Mouse (Mus musculus) intestine, embryonic 14.5 days (tissue): ENCODE measurements at regions not wholly inside any gene's neighbourhood (a gene's known extent, or its start where the extent isn't known, plus 50 kb on each side); places are given as distances from the start of the nearest gene placed in this dataset.

Experiments
- ATAC-seq: fragments of 200-750 bp; cut with Nextera tagmentation; replicated peaks from 2 replicates; pipeline ENCODE4 v1.8.0; 2017; ENCODE audit warnings: low read depth, moderate number of reproducible peaks, moderate TSS enrichment, moderate library complexity; ENCODE audit not compliant: low FRiP score, low TSS enrichment
- DNase-seq: peaks from one replicate; pipeline ENCODE4 v3.0.0-alpha.2; 2018; ENCODE audit warnings: low spot score
- H3K27ac ChIP-seq: fragments of 300-500 bp; sonication (generic); 2 replicates; pipeline ENCODE4 v1.5.1; 2014; ENCODE audit warnings: low read depth, mild to moderate bottlenecking, control low read depth
- H3K27me3 ChIP-seq: fragments of 300-500 bp; sonication (generic); replicated peaks from 2 replicates; pipeline ENCODE4 v1.6.1; 2014; ENCODE audit warnings: low read length, control low read depth; ENCODE audit not compliant: control insufficient read depth, insufficient read depth
- H3K36me3 ChIP-seq: fragments of 300-500 bp; sonication (generic); 2 replicates; pipeline ENCODE4 v1.6.1; 2014; ENCODE audit warnings: low read length, control low read depth; ENCODE audit not compliant: control insufficient read depth, insufficient read depth
- H3K4me1 ChIP-seq: fragments of 300-500 bp; sonication (generic); replicated peaks from 2 replicates; pipeline ENCODE4 v1.6.1; 2014; ENCODE audit warnings: low read length, control low read depth, mixed read lengths; ENCODE audit not compliant: control insufficient read depth, insufficient read depth
- H3K4me2 ChIP-seq: fragments of 300-500 bp; sonication (generic); 2 replicates; pipeline ENCODE4 v1.6.1; 2014; ENCODE audit warnings: low read length
- H3K4me3 ChIP-seq: fragments of 300-500 bp; sonication (generic); 2 replicates; pipeline ENCODE4 v1.5.1; 2014; ENCODE audit warnings: low read depth, low read length, control low read depth, mixed read lengths
- H3K9ac ChIP-seq: fragments of 300-500 bp; sonication (generic); 2 replicates; pipeline ENCODE4 v1.6.1; 2014; ENCODE audit warnings: mild to moderate bottlenecking, low read length
- H3K9me3 ChIP-seq: fragments of 300-500 bp; sonication (generic); 2 replicates; pipeline ENCODE4 v1.6.1; 2016; ENCODE audit warnings: low read length, control low read depth; ENCODE audit not compliant: control insufficient read depth
- WGBS: fragments of 180-500 bp; shearing (Covaris S2); extraction: QIAGEN DNeasy Blood & Tissue Kit; methylation state at CpG from one replicate; pipeline ENCODE4 v1.1.7; 2014; 5-methylcytosine and 5-hydroxymethylcytosine counted together

DNA sequence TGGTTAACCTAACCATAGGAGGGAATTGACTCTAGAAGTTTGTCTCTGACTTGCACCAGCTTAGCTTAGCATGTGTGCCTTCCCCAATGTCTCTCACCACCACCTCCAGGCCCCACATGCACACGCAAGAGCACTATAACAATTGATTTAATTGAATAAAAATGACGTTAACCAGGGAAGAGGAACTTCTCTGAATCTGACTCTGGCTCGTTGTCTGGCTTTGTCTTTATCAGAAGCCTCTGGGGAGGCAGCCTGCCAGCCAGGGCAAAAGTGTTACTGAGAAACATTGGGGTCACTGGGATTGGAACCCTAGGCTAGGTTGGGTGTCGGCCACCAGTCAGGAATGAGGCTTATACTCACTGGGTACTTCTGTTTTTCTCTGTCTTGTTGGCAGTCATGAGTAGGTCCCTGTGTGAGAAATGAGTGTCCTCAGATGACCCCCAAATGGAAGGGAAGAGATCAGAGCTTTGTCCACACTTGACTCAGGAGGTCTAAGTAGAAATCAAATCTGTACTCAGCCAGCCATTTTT is 141.9 kb upstream of the Jmjd1c start:
- Histone ChIP-seq H3K36me3 (no peaks in the 10 kb centered on the region), H3K4me3 (no peak overlapping the region), H3K9me3 (no peaks in the 10 kb centered on the region), H3K4me1 (peaks cover 2% of the 10 kb centered on the region), H3K9ac (no peak overlapping the region), H3K27me3 (no peaks in the 10 kb centered on the region), H3K4me2 (no peak overlapping the region), H3K27ac (no peak overlapping the region)
- no peak for DNase-seq
- no peak for ATAC-seq
- 58% methylated on average over 4 of the region's 4 CpGs for WGBS

DNA sequence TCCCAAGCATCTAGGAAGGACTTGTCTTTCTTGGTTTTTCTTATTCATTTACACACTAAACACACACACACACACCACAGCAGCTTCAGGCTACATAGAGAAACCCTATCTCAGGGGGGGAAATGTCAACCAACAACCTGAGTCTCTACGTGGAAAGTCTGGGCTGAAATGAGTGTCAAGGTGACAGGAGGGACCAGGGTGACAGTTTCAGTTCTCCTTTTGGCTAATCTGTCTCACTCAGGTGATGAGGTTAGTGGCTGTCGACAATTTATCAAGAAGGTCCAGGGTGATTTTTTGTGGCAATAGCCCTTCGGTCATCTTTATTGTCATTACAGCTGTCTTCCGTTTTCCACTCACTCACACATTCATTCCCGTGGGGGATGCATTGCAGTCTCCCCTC is 140.5 kb upstream of the Jmjd1c start:
- 71% methylated on average over 5 of the region's 5 CpGs for WGBS
- Histone ChIP-seq H3K4me2 (no peak overlapping the region), H3K27me3 (no peaks in the 10 kb centered on the region), H3K9ac (no peak overlapping the region), H3K4me3 (no peak overlapping the region), H3K4me1 (peaks cover 2% of the 10 kb centered on the region), H3K9me3 (no peaks in the 10 kb centered on the region), H3K27ac (no peak overlapping the region), H3K36me3 (no peaks in the 10 kb centered on the region)
- DNase-seq (no peak), ATAC-seq (no peak)

DNA sequence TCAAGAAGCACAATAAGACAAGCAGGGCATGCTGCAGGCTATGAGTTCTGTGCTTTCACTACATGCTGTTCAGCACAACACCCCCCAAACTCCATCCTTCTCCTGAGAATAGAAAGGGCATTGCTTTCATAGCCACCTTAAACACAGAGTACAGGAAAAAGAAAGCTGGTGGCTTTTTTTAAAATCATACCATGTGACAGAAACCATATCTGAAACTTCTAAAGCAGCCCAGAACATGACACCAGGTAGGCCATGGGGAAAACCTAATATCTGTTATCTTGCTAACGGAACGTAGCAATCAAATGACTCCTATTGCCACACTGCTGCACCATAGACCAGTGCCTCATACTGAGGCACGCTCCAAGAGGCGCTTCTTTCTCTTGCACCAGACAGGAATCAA is 139.3 kb upstream of the Jmjd1c start:
- H3K36me3 ChIP-seq, result no peaks in the 10 kb centered on the region
- 91% methylated on average over 4 of the region's 4 CpGs for WGBS
- DNase-seq (no peak), ATAC-seq (no peak)
- no peak overlapping the region for H3K9ac ChIP-seq
- H3K9me3 ChIP-seq, result no peaks in the 10 kb centered on the region
- H3K4me3 ChIP-seq, result no peak overlapping the region
- no peak overlapping the region for H3K4me2 ChIP-seq
- H3K27me3 ChIP-seq, result no peaks in the 10 kb centered on the region
- H3K27ac ChIP-seq, result no peak overlapping the region
- peaks cover 2% of the 10 kb centered on the region for H3K4me1 ChIP-seq

DNA sequence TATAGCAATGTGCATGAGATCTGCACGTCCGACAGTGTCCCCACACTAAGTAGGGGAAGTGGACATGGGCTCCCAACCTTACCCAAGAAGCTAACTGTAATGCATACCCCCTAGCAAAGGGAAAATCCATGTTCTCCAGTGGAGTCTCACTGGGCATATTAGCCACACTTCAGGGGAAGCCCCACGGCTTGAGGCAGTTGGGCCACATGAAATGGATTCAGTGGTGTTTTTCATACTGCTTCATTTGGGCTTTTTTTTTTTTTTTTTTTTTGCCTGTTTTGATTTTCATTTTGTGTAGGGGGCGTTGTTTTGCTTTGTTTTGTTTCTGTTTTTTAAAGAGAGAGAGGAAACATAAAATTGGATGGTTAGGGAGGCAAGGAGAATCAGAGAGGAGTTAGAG is 138.6 kb upstream of the Jmjd1c start:
- no peak overlapping the region for H3K4me3 ChIP-seq
- ATAC-seq (no peak), DNase-seq (no peak)
- H3K27ac ChIP-seq, result no peak overlapping the region
- no peaks in the 10 kb centered on the region for H3K36me3 ChIP-seq
- no peaks in the 10 kb centered on the region for H3K27me3 ChIP-seq
- H3K9ac ChIP-seq, result no peak overlapping the region
- WGBS, result 88% methylated on average over 4 of the region's 4 CpGs
- no peaks in the 10 kb centered on the region for H3K9me3 ChIP-seq
- no peak overlapping the region for H3K4me2 ChIP-seq
- H3K4me1 ChIP-seq, result peaks cover 2% of the 10 kb centered on the region; the same call in 1 of the 2 replicates
